Mouse (Mus musculus) CD4-positive helper T cell, adult 2 months (primary cell): ENCODE measurements around the gene Serinc2.

Experiments used
- DNase-seq: peaks from one replicate; pipeline ENCODE4 v3.0.0-alpha.2; 2012; ENCODE audit warnings: low read depth, missing footprints, low spot score

Serinc2 gene

DNA sequence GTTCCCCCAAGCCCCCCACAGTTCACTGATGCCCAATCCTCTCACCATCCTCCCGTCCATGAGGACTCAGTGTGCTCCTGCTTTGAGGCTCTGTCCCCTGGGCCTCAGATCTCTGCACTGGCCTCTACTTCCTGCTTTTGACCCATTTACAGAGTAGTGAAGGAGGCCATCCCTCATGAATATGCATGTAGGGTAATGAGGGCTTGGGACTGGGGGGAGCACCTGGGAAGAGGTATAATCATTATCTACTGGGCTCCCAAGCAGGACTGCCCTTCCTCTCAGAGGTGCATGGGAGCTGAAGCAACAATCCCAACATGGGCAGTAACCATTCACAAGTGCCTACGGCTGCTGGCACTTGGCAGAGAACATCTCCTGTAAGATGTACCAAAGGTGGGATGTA, at the start of gene Serinc2:
TSS of gene Serinc2 (minus strand) at position 101 of the 400 bp plus-strand sequence.
- no peak for DNase-seq

DNA sequence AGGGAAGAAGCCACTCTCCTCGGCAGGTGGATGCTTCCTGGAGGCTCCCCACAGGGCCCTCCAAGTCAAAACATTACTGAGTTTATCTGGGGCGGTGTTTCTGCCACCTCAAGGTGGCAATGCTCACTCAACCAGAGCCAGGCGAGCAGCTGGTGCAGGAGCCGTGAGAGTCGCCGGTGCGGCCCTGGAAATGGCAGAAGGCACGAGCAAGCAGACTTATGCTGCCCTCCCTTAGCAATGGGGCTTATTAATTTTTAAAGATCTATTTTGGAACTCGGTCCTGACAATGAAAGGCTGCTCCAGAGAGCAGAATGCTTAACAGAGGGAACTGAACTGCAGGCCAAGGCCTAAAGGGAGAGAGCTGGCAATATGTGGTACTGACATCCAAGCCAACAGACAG, 48.4 kb upstream of the Serinc2 start:
- no peak for DNase-seq

DNA sequence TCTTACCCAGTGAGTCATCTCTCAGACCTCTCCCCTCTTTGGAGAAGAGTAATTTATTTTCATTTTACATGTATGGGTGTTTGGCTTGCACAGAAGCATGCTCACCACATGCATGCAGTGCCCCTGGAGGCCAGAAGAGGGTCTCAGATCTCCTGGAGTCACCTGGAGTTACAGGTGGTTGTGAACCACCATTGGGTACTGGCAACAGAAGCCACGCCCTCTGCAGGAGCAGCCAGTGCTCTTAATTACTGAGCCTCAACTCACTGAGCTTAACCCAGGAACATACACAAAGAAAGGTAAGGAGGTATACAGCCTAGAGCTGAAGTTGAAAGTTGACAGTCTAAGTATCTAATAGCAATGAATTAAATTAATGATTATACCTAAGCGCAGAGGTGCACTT, 46.4 kb upstream of the Serinc2 start:
- no peak for DNase-seq

- no peak for DNase-seq
These were observed 44.6 kb upstream of the Serinc2 start for GRCm38 (mm10) chr4:130323607-130324006.

DNA sequence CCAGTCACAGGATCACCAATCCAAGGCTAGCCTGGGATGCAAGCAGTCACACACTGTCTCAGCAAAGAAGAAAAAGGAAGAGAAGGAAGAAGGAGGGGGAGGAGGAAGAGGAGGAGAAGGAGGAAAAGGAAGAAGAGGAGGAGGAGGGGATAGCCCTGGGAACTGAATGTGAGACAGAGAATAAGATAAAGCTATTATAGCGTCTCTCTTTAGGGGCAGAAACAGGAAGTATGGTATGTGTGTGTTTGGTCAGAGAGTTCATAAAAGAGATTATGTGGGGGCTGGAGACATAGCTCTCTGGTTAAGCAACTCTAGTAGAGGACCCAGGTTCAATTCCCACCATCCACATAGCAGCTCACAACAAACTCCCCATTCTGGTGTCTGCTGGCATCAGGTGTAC, 44.2 kb upstream of the Serinc2 start:
- DNase-seq: no peak

- no peak for DNase-seq
These were observed 43.6 kb upstream of the Serinc2 start for GRCm38 (mm10) chr4:130322567-130322966.

GRCm38 (mm10) chr4:130321640-130322039, 42.6 kb upstream of the Serinc2 start:
- DNase-seq: no peak

DNA sequence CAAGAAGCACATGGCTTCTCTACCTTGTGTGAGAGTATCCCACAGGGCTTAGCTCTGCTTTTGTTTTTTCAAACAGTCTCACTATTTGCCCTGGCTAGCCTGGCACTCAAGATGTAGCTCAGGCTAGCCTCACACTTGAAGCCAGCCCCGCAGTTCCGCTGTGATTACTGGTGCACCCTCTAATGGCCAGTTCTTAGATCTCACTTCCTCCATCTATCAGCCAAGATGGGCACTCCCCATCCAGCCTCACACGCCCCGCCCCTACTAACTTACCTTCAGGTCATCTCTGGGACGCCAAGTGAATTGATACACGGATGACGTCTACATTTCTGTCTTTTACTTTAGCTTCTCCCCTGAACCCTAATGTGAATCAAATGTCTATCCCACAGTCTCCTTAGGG, 40.6 kb upstream of the Serinc2 start:
- DNase-seq: no peak

DNA sequence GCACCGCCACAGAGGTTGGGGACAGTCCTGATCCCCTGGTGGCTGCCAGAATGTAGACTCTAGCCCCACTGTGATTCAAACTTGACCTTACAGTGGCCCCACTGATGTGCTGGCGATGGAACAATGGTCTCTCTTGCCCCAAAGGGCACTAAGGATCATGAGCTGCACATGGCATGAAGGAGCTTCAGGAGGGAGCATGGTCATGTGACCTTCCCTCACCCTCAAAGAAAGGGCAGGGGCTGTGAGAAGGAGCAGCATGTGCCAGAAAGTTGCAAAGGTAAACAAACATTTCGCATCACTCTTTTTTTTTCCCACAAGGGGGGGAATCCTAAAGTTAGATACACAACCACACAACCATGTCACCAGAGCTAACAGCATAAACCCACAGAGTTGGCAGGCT, 39.1 kb upstream of the Serinc2 start:
- no peak for DNase-seq

DNA sequence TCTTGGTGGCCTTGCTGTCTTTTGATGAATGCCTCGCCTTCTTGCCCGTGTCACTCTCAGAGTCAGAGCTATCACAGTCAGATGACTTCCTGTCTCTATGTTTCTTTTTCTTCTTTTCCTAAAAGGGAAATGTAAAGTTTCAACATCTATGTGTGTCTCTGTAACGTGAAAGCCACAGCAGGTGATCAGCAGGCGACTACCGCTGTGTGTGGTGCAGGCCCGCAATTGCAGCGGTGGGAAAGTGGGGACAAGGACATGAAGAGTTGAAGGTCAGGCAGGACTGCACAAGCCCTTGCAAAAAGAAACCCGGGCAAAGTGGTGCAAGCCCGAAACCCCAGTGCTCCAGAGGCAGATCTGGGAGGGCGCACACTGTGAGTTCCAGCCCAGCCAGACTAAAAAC, 37.7 kb upstream of the Serinc2 start:
- DNase-seq: peak; percentile 34

GRCm38 (mm10) chr4:130315771-130316527, 36.9 kb upstream of the Serinc2 start:
- no peak for DNase-seq

- DNase-seq: no peak
These were observed 34.5 kb upstream of the Serinc2 start for GRCm38 (mm10) chr4:130313552-130313951.

- DNase-seq: no peak
These were observed 33.5 kb upstream of the Serinc2 start for GRCm38 (mm10) chr4:130312526-130312925.

GRCm38 (mm10) chr4:130309254-130309653, 30.2 kb upstream of the Serinc2 start:
- no peak for DNase-seq

DNA sequence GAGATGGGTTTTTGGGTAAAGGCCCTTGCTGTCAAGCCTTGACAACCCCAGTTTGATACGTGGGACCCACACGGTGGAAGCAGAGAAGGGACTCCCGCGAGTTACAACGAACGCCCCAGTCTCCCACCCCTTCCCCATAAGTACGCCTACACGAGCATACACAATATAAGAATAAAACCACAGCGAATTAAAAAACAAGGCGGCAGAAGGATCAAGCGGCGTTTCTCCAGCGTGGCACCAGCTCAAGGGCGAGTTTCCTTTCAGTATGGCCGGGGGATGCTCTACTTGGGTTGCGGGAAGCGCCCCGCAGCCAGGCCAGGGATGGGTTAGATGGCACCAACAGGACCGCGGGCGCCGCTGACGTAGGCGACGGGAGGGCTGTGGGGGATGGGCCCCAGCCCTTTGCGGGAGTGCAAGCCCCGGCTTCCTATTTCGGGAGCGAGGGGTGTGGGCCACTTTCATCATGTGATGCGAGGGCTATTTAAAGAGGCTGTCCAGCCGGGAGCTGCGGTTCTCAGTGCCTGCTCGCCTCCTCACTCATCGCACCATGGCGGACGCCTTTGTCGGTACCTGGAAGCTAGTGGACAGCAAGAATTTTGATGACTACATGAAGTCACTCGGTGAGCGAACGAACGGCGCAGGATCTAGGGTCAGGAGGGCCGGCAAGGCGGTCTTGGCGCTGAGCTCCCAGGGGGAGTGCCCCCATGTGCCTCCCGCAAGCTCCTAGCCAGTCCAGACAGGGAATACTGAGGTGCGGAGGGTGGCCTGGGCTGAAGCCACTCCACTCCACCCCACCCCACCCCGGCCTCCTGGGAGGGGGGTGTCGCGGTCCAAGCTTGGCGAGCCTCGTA, 29.5 kb upstream of the Serinc2 start, which contains the start of the genes Fabp3 and Gm10570:
TSS of gene Fabp3 (plus strand) at position 365 of the 851 bp plus-strand sequence.
TSS of gene Gm10570 (minus strand) at position 444 of the 851 bp plus-strand sequence.
- peak; percentile 25 for DNase-seq

- no peak for DNase-seq
These were observed 28.8 kb upstream of the Serinc2 start for GRCm38 (mm10) chr4:130307851-130308230.

DNA sequence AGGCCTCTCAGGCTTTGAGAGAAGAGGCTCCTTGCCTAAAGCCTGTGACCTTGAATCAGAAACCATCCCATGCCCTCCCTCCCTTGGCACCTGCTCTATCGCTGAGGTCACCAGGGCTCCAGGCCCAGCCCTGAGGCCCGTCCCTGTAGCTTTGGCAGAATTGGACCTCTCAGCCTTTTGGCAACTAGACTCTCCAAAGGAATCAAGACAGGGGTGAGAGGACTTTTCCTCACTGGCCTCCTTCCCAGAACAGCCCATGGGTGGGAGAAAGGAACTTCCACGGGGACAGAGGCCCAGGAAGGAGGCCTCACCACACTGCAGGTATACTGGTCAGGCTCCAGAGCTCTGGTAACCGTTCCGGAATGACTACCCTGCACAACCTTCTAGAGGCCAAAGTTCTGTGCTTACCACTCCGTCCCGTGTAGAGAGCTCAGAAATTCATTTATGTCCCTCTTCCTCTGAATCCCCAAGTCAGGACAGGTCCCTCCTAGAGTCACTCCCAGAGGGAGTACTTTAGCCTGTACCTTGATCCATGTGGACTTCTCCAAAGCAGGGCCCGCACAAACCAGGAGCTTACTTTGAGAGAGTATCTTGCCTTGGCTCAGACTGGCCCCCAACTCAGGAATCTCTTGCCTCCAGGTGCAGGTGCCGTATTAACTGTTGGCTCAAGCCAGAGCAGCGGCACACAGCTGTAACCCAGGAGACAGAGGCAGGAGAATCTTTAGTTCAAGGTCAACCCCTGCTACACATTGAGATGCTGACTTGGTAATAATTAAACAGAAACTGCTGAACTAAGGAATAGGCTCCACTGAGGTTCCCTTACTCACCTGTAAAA, 28.0 kb upstream of the Serinc2 start:
- DNase-seq: no peak

DNA sequence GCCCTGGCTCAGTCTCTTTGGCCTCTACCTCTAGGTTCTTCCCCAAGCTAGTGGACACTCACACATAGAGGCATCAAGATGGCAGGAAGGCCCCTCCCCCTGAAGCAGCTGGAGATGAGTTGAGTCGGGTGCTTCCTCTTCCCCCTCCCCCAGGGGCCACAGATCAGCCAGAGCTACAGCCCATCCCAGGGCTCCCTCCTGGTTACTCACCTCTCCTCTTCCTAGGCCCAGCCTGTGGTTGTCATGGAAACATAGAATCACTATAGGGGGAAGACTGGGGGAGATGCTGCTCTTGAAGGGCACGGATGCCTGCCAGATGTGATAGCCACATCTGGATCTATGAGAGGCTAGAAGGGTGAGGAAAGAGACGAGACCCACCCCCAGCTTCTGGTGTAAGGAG, 25.7 kb upstream of the Serinc2 start:
- DNase-seq: no peak

GRCm38 (mm10) chr4:130302285-130302870, 23.4 kb upstream of the Serinc2 start:
- no peak for DNase-seq

DNA sequence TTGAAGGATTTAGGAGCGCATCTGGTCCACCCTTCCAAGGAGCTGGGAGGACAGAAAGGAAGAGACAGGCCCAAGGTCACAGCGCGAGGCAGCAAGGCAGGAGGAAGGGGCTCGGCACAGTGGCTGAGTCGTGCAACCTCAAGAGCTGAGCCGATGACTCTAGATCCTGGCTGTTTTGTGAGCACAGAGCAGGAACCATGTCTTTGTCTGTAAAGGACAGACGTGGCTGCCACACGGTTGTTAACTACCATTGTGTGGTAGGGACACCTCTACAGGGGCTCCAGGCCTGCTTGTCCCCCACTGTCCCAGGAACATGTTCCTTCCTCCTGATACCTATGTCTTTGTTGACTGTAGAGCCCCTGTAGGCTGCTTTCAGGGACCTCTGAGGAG, 20.6 kb upstream of the Serinc2 start:
- no peak for DNase-seq

- DNase-seq: no peak
These were observed 20.0 kb upstream of the Serinc2 start for GRCm38 (mm10) chr4:130298877-130299628.
